Mouse (Mus musculus) right cerebral cortex, postnatal 14 days (tissue): ENCODE data around the gene Rasal3.

Source experiments
- DNase-seq: peaks from one replicate; pipeline ENCODE4 v3.0.0; 2022

The Rasal3 gene

DNA sequence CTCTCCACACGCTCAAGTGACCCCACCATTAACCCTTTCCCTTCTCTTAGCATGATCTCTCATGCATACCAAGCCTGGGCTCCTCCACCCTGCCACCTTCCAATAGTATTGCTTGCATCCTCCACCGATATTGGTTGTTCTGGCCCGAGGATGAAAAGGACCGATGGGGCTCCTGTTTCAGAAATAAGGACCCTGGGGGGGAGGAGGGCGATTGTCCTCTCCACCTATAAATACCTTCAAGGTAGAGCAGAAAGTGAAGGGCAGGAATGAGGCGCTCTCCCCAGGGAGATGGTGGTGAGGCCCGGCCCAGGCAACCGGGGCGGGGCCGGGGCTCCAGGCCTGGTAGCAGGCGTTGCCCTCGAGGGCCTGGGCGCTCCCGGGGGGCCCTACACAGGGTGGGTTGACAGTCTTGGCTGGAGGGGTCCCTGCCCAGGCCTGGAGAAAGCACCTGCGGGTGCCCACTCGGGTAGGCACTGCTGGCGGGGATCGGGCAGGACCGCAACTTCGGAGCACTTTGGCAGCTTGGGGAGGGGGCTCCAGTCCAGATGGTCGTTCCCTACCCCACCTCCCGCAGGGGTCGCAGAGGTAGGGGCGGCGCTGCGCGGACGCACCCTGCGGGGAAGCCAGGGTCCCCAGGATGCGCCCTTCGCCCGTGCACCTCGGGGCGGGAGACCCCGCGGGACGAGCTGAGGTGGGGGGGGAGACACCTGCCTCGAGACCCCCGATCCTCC, 14.8 kb downstream of the Rasal3 start:
- DNase-seq: no peak

DNA sequence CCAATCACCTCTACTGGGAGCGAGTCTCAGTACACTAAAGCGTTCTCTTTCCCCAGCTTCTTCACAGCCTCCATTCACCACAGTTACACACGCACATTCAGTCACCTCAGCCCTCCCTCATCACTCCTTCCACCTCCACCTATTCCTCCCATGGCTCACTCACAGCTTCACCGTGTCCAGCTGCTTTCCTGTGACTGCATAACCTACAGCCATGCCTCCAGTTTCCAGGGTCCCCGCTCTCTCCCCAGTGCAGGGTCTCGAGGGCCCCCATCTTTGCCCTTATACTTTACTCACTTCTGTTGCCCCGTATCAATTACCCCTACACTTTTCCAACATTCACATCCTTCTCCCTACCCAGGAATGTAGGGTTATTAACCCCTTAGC, 15.4 kb downstream of the Rasal3 start:
- DNase-seq: no peak

DNA sequence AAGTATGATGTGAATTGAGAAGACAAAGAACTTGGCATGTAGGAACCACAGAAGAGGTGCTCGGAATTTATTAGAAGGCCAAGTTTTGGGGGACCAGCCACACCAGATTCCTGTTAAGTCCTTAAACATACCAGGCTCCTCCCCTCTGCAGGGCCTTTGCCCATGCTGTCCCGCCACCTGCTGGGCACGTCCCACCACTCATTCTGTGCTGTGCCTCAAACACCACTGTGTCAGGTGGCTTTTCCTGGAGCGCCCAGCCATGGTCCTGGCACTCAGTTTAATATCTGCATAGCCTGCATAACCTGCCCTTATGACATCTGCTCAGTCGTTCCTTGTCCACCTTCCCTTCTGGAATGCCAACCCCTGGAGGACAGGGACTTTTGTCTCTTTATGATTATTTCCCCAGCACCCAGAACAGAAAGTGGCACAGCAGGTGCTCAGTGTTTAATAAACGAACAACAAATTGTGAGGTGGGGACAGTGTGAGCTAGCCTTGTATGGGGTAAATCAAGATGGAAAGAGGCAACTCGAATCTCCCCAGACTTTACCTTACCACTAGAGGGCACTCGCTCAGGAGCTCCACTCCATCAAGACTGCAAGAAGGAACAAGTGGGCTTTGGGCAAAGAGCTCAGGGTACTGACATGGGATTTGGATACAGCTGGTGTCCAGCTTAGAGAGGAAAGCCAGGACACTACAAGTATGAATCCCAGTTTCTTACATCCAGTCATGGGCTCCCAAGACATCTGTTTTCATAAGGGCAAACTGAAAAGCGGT, 16.5 kb downstream of the Rasal3 start:
- DNase-seq: no peak

DNA sequence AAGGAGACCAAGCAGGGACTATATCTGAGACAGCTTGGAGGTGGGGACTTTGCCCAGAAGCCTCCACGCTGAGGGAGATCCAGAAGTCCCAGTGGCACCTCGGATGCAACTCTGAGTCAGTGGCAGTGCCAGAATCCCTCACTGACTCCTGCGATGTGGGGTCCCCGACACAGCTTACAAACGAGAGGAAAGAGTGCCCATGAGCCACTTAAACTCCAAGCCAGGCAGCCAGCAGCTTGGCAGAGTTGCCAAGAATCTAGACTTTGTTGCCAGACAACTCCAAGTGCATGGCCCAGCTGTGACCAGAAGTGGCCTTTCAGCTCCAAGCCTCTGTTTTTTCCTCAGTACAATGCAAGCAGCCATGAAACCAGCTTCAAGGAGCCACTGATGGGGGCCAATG, 19.7 kb downstream of the Rasal3 start:
- DNase-seq: no peak

DNA sequence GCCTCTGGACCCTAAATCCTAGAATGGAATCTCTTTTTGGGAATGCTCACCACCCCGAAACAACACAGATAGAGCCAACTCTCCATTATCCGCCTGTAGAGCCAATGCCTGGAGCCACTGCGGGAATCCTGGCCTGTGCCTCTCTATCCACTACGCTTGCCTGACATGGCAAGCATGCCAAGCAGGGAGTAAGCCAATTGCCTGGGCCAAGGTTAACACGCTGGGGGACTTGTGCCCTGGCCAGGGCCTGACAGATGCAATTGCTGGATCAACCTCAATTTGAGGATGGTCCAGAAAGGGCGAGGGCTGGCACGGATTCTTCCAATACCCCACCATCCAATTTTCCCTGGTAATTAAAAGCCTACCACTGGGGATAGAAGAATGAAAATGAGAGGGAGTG, 20.8 kb downstream of the Rasal3 start:
- DNase-seq: no peak

DNA sequence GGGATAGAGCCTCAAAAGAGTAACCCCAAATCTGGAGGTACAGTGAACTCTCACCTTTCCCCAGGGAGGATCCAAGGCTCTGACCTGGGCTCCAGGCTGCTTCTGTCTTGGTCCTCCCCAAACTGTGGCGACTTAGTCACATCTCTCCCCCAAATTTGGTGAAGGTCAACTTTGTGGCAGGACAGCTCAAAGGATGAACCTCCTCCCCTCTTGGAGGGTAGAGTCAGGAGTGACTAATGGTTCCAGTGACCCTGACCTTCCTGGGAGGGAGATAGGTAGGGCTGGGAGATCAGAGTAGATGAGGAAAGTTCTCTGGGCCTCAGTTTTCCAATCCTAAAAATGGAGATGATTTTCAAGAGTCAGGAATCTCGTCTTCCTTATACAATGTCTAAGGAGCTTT, 24.6 kb downstream of the Rasal3 start:
- no peak for DNase-seq

DNA sequence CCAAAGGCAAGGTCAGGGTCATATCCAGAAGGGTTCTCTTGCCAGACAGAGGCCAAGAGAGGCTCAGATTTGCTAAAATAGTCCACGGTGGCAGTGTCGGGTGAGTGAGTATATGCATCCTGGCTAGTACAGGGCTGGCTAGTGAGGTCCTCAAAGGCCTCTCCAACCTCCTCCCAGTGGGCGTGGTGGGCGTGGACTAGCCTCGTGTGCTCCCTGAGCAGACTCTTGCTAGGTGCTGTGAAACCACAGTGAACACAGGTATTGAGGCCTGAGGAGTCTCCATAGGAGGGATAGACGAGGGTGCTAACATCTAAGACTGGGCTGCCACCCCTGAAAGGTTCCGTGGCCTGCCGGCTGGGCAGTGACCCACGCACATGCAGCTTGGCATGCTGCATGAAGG, 26.2 kb downstream of the Rasal3 start:
- no peak for DNase-seq

DNA sequence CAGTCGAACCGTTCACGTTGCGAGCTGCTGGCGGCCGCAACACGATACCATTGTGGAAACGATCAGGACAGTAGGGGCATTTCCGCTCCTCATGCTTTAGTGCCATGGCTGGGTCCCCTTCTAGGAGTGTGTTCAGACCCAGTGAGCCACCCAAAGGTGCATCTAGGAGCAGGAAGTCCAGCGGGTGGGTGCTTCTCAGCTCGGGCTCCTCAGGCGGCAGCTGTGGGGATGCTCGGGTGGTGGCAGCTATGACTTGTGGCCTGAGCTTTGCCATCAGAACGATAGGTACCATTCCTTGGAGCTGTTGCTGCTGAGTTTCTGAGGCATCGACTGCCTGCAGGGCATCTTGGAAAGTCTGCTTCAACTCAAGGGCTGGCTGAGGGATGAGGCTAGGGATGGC, 26.9 kb downstream of the Rasal3 start:
- DNase-seq: no peak

DNA sequence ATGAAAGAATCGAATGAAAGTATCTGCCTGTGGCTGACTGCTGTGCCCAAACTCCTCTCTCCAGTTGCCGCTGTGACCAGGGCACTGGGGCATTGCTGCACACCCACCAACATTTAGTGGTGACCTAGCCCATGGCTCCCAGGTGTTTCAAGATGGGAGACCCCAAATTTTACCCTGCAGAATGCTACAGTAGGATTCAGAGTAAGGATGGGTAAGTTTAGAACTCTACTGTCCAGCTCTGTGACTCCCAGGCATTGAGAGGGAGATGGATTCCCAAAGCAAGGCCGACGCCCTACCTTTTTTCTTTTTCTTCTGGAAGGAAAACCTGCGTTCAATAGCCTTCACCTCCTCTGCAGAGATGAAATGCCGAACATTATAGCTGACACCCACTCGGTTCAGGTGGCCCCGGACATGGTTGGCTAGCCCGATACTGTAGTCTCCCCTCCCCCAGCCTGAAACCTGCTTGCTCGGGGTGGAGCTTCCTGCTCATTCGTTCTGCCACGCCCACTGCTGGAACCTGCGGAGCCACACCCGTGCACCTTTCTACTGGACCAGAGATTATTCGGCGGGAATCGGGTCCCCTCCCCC, 34.3 kb downstream of the Rasal3 start:
- no peak for DNase-seq

DNA sequence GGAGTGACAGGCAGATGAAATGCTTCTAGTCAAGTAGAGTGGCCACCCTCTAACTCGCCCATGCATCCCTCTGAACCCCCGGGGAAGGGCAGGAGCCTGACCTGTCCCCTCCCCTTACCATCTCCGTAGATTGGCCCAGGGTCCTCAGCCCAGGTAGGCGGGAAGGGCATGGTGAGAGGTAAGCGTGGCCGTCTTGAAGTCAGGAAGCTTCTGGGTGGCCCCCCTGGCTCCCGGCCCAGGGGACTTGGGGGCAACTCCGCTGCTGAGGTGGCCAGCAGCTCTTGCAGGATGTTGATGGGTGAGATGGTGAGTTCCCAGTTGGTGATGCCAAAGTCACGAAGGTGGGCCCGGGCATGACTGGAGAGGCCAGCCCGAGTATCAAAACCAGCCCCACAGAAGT, 35.7 kb downstream of the Rasal3 start:
- no peak for DNase-seq

DNA sequence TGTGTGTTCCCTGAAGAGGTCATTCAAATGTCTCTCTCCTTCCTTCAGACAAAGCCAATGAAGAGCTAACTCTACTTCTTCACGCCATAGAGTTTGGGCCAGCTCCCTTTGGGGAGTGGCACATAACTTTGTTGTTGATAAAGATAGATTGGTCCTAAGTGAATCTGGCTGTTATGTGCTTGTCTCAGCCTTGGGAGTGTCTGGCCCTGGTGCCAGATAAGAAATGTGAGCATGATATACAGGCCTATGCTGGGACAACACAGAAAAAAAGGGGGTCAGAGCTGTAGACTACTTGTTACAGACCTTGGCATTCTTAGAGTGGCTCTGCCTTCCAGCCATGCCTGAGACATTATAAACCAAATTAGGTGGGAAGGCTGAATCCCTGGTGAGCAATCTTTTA, 38.1 kb downstream of the Rasal3 start:
- no peak for DNase-seq

DNA sequence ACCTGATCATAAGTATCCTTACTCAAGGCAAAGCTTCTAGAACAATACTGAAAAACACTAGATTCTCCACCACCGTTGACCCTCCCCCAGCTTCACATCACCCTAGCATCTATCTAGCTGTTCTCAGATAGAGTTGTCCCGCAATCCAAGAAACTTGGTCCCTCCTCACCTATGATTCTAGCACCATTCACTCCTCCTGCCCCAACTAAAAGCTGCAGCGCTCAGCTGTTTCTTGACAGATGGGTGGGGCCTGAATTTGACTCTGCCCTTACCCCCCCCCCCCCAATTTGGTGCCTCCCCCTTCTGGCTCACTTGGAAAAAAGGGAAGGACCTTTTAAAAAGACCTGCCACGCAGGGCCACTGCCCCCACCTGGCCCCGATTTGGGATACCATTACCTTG, 38.5 kb downstream of the Rasal3 start:
- no peak for DNase-seq

DNA sequence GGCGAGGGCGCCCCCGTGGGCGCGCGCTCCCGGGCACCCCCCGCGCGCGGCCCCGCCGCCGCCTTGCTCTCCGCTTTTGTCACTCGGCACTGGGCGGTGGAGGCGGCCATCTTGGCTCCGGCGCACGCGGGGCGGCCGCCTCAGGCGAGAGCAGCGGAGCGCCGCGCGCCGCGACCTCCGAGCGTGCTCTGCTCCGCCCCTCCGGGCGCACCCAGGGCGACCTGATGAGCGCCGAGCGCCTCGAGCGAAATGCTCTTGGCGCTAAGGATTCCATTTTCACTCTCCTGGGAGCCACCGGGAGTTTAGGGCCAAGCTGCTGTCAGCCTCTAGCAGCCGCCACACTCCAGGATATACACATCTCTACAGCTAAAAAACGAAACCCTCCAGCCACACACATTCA, 39.1 kb downstream of the Rasal3 start:
- DNase-seq: peak; percentile 89

DNA sequence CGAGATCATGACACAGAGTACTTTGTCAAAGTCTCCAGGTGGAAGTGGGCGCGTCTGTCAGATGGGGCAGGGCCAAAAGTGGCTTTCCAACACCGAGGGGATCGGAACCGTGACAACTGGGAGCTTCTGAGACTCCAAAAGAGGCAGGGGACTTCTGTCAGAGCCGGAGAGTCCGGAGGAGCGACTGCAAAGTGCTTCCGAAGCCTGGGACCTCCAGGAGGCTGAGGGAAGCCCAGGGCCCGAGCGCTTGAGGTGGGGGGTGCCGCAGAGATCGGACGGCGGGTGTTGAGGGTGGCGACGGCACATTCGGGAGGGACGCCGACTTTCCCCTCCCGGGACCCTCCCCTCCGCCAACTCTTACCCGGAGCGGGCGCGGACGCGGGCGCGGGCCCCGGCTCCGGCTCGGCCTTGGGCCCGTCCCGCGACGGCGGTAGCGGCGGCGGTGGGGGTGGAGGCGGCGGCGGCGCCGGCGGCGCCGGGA, 39.5 kb downstream of the Rasal3 start:
- no peak for DNase-seq

DNA sequence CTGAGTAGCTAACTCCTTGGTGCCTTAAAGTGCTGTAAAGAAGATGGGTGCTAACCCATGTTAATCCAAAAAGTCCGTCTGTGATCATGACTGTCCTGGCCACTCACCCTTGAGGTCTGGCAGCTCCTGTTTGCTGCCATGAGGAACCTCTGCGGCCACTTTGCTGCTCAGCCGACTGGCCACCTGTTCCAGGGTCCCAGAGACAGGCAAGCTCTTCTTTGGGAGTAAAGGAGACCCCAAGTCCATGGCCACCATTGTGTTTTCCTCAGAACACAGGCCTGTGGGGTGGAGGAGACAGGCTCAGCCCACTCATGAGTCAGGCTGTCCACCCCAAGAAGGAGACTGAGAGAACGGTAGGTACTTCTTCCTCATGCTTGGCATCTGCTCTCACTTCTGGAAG, 40.7 kb downstream of the Rasal3 start:
- no peak for DNase-seq

DNA sequence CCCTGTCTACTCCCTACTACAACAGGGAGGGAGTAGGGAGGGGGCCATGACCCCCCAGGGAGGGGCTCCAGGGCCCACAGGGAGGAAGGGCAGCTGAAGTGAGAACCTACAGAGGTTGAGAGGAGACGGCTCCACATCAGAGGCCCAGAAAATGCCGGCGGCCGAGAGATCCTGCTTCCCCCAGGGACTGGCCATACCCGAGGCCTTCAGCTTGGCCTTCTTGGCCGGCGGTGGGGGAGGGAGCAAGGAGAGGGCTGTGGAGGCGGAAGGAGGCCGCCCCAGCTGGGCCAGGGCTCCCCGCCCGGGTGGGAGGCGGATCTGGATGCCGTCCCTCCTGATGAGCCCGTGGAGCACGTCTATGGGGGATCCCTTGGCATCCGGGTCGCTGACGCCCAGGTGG, 43.5 kb downstream of the Rasal3 start:
- no peak for DNase-seq

DNA sequence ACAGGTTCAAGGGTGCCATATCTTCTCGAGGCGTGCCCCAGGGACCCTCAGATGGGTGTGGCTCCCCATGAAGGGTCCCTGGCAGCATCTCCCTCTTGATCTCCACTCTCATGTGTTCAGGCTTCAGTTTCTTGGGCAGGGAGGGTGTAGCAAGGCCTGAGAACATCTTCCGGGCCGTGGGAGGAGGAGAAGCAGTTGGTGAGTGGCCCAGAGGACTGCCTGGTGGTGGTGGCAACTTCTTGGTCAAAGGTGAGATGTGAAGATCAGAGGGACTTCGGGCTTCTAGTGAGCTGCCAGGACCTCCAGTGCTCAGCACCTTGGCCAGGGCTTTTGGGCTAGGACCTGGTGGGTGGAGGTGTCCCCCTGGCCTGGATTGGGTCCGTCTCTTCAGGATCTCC, 44.4 kb downstream of the Rasal3 start:
- no peak for DNase-seq

DNA sequence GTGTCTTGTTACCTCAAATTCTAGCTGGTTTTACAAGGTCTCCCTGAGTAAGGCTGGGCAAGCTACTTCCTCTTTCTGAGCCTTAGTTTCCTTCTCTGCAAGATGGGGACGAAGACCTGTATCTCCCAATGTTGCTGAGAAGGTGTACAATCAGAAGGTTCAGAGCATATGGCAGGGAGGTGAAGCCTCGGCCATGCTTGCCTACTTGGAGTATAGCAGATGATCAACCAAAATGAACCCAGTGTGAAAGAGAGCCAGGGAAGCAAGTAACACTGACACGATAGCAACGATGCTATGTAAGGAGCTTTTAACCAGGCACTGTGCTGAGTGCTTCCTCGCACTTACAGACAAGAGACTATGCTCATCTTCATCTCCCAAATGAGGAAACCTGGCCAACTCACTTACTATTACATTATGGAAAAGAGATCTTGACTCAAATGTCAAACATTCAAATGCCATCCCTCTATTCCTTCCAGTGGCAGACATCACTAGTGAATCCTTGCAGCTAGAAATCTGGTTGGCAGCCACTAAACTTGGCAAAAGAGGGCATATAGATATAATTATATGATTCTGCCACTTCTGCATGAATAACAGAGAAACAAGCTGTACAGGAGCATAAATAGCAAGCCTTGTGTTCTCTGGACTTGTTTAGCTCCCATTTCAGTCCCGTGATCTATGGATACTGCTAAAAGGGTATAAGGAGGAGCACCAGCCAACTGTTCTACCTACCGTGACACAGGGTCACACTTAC, 45.0 kb downstream of the Rasal3 start:
- no peak for DNase-seq

DNA sequence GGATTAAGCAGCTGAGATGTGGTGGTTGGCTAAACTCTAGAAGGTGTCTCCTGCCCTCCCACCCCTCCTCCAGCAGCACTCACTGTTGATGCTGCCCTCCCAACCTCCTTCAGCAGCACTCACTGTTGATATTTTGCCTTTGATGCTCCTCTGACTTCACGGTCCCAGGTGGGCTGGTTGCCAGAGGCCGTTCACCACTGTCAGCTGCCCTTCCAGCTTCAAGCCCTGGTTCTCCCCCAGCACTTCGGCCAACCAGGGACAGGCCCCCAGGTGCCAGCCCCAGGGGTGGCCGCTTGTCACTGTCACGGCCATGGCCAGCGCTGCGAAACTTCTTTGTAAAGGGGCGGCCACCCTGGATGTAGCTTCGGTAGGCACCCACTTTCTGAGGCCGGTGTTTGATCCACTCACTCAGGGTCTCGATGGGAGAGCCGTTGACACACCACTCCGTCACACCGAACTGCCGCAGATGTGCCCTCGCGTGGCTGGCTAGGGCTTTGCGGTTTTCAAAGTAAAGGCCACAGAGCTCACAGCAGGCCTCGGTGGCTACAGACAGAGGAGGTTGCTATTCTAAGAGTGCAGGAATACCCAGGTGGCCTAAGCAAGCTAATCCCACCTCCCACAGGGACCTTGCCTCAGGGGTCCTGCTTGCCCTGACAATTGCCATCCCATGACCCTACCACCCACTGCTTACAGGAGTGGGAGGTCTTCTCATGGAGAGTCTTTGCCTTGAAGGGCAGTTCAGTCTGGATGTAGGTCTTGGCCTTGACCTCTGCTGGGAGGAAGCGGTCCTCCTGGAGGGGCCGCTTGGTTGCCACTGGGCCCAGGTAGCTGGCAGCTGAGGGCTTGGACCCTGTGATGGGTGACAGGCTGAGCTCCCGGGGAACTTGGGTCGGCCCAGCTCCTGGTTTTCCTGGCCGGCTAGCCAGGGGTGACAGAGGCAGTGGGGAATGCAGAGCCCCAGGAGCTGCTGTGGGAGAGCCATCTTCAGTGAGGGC, 46.3 kb downstream of the Rasal3 start:
- no peak for DNase-seq

DNA sequence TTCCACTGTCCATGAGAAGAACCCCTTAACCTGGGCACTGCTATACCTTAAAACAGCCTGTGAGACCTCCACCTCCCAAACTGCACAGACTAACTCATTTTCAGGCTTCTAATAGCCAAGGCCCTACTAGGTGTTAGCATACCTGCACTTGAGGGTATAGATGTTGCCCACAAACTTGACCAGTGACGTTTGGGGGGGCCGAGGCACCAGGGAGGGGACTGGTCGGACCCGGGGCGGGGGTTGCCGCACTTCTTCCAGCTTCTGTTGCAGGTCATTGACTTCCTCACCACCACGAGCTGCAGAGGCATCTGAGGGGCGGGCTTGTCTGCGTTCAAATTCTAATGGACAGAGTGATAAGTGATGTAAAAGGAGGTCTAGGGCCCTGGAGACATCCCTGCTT, 47.1 kb downstream of the Rasal3 start:
- DNase-seq: no peak

DNA sequence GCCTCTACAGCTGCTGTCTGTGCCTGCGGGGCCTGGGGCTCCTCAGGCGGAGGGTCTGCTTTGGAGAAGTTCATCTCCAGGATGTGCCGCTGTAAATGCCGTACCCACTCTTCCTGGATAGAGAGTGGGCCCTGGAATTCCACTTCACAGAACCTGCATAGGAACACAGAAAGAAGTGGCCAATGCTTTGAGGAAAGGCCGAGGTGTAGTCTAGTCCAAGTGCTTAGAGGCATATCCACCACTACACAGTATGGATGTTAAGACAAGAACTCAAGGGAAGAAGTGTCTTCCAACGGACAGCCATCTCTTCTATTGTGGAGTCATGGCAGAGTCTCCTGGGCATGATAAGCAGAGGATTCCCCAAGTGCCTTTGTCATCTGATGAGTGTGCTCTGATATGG, 48.4 kb downstream of the Rasal3 start:
- DNase-seq: no peak

DNA sequence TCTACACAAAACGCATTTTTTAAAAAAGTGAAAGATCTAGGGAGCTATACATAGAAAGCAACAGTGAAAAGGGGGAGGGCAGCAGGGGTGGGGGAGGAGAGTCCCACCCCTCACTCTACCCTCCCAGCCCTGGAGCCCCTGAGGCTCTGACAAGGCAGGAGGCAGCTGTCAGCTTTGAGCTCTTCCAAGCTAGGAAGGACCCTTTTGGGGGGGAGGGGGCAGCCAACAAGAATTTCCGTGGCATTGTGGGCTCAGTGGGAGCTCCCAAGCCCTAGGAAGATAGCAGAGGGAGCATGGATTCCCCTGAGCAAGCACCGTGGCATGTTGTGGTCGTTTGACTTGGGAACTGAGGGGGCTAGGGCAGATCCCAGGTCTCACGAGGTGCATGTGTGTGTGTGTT, 49.2 kb downstream of the Rasal3 start:
- no peak for DNase-seq
